Mouse (Mus musculus) lung, embryonic 16.5 days (tissue): ENCODE results near the gene Kcnh1. TPM values are rescaled to one million over a fixed set of nuclear protein-coding genes. Genes with fewer than 3 reads are reported as not detected.

Experiments used
- ATAC-seq: fragments of 200-750 bp; cut with Nextera tagmentation; 2 replicates; pipeline ENCODE4 v1.8.0; 2017; ENCODE audit warnings: low read depth, mild to moderate bottlenecking, moderate library complexity
- H3K27ac ChIP-seq: fragments of 300-500 bp; sonication (generic); 2 replicates; pipeline ENCODE4 v1.5.1; 2014; ENCODE audit warnings: mild to moderate bottlenecking, control low read depth, low read length
- H3K27me3 ChIP-seq: fragments of 300-500 bp; sonication (generic); 2 replicates; pipeline ENCODE4 v1.6.1; 2014; ENCODE audit warnings: low read depth, low read length, mixed read lengths; ENCODE audit not compliant: control insufficient read depth, insufficient read depth
- H3K36me3 ChIP-seq: fragments of 300-500 bp; sonication (generic); 2 replicates; pipeline ENCODE4 v1.6.1; 2014; ENCODE audit warnings: low read length; ENCODE audit not compliant: control insufficient read depth, insufficient read depth
- H3K4me1 ChIP-seq: fragments of 300-500 bp; sonication (generic); replicated peaks from 2 replicates; pipeline ENCODE4 v1.6.1; 2014; ENCODE audit warnings: low read length, mixed read lengths; ENCODE audit not compliant: control insufficient read depth, insufficient read depth
- H3K4me2 ChIP-seq: fragments of 300-500 bp; sonication (generic); 2 replicates; pipeline ENCODE4 v1.6.1; 2014; ENCODE audit warnings: low read depth, low read length, control low read depth
- H3K4me3 ChIP-seq: fragments of 300-500 bp; sonication (generic); 2 replicates; pipeline ENCODE4 v1.5.1; 2014; ENCODE audit warnings: mild to moderate bottlenecking, low read length, control low read depth
- H3K9ac ChIP-seq: fragments of 300-500 bp; sonication (generic); 2 replicates; pipeline ENCODE4 v1.6.1; 2014; ENCODE audit warnings: low read length, control low read depth
- H3K9me3 ChIP-seq: fragments of 300-500 bp; sonication (generic); 2 replicates; pipeline ENCODE4 v1.6.1; 2016; ENCODE audit warnings: low read length; ENCODE audit not compliant: control insufficient read depth
- WGBS: fragments of 180-500 bp; shearing (Covaris S2); extraction: QIAGEN DNeasy Blood & Tissue Kit; methylation state at CpG from one replicate; pipeline ENCODE4 v1.1.7; 2014; 5-methylcytosine and 5-hydroxymethylcytosine counted together
- polyA plus RNA-seq: library from polyadenylated mRNA; unstranded; fragments of >200 nt; fragmentation: Nextera tagmentation; extraction: Ambion mirVana; gene quantifications from 2 replicates; pipeline ENCODE4 v1.2.1, GENCODE M21; 2015

The Kcnh1 gene
- polyA plus RNA-seq, 1 experiment from 2014 or later, result 0.97 TPM

DNA sequence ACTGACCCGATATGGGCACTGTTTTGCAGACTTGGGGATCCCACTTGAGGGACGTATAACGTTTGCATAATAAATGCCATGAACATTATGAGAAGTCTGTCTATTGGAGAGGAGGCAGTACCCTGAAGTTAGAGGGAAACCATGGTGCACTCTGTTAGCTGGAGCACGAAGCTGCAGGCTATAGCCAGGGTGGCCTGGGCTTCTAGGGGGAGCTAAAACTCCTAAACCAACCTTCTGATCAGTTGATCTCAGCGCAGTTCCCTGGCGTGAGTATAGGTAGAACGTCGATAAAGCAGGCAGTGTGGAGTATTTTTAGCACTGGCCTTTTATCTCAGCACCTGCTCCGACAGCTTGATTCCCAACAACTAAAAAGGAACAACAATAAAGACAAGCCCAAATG, 2.1 kb downstream of the Kcnh1 start:
- peaks cover 14% of the 10 kb centered on the region for H3K27me3 ChIP-seq
- ATAC-seq, result no peak
- H3K9me3 ChIP-seq, result no peaks in the 10 kb centered on the region
- 56% methylated on average over 9 of the region's 9 CpGs for WGBS
- no peak overlapping the region for H3K27ac ChIP-seq
- no peak overlapping the region for H3K9ac ChIP-seq
- H3K4me1 ChIP-seq, result peaks cover 6% of the 10 kb centered on the region
- no peaks in the 10 kb centered on the region for H3K36me3 ChIP-seq
- no peak overlapping the region for H3K4me2 ChIP-seq
- H3K4me3 ChIP-seq, result no peak overlapping the region

DNA sequence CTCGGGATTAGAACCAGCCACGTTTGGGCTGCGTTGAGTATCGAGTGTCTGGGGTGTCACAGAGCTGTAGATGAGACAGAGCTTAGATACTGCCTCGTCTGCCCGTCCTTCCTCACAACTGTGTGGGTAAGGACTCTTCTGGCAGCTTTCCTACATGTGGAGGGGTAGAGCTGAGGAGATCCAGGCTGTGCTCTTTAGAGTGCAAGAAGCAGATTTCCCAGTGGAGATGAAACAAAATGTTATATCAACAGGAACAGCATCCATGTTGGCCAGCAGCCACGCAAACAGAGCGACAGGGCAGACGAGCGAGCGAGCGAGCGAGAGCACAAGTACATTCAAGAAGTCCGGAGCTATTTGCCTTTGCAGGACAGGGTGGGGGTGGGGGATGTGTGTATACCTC, 3.1 kb downstream of the Kcnh1 start:
- peaks cover 11% of the 10 kb centered on the region for H3K4me1 ChIP-seq
- 18% methylated on average over 14 of the region's 14 CpGs for WGBS
- H3K4me3 ChIP-seq, result no peak overlapping the region
- no peaks in the 10 kb centered on the region for H3K36me3 ChIP-seq
- no peak overlapping the region for H3K27ac ChIP-seq
- H3K9me3 ChIP-seq, result no peaks in the 10 kb centered on the region
- H3K27me3 ChIP-seq, result peaks cover 12% of the 10 kb centered on the region
- peak overlapping the region; percentile 28 for H3K4me2 ChIP-seq
- peak; percentile 25; the same call in 1 of the 2 replicates for ATAC-seq
- no peak overlapping the region for H3K9ac ChIP-seq

- peak; percentile 49; the same call in 1 of the 2 replicates for ATAC-seq
- no peaks in the 10 kb centered on the region for H3K9me3 ChIP-seq
- 12% methylated on average over 10 of the region's 10 CpGs for WGBS
- no peaks in the 10 kb centered on the region for H3K36me3 ChIP-seq
- H3K4me1 ChIP-seq, result peaks cover 11% of the 10 kb centered on the region
- H3K9ac ChIP-seq, result no peak overlapping the region
- no peak overlapping the region for H3K4me2 ChIP-seq
- no peak overlapping the region for H3K4me3 ChIP-seq
- H3K27me3 ChIP-seq, result no peaks in the 10 kb centered on the region
- H3K27ac ChIP-seq, result no peak overlapping the region
Observed at GRCm38 (mm10) chr1:192197495-192197894, 6.9 kb downstream of the Kcnh1 start.

DNA sequence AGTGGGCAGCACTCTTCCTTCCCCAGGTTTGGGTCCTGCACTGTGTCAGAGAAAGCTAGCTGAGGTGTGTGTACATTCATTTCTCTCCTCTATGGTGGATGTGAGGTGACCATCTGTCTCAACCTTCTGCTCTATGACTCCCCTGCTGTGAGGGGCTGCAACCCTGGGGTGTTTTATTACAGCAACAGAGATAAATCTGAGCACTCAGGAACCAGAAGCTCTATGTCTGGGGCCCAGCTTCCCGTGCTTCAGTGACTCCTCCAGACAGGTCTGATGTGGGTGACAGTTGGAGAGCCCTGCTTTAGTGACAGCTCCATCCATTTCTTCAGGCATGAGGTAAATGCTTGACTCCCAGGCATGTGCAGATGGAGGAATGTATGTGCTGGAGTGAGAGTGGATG, 12.4 kb downstream of the Kcnh1 start:
- H3K4me1 ChIP-seq, result peaks cover 2% of the 10 kb centered on the region
- no peak overlapping the region for H3K4me3 ChIP-seq
- H3K27me3 ChIP-seq, result no peaks in the 10 kb centered on the region
- no peak overlapping the region for H3K4me2 ChIP-seq
- H3K9ac ChIP-seq, result no peak overlapping the region
- no peak for ATAC-seq
- H3K9me3 ChIP-seq, result no peaks in the 10 kb centered on the region
- H3K27ac ChIP-seq, result no peak overlapping the region
- no peaks in the 10 kb centered on the region for H3K36me3 ChIP-seq
- 8% methylated on average over 1 of the region's 1 CpGs for WGBS

DNA sequence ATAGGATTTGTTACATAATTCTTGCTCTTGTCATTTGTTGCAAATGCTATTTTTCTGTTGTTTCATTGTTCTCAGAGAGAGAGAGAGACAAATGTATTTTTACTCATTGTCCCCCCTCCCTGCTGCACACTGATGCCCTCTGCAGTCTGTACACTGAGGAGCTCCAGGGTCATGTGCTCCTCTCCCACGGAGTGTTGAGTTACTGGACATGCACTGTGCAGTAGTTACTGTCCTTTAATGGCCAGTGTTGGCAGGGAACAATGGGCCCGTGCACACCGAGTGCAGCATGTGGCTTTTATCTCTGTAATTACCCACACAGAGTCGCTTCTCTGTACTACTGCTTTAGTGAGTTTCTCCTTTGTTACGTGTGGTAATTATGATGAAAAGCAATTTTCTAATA, 17.4 kb downstream of the Kcnh1 start:
- H3K4me2 ChIP-seq, result no peak overlapping the region
- no peak for ATAC-seq
- H3K9ac ChIP-seq, result no peak overlapping the region
- no peaks in the 10 kb centered on the region for H3K27me3 ChIP-seq
- H3K4me3 ChIP-seq, result no peak overlapping the region
- H3K36me3 ChIP-seq, result no peaks in the 10 kb centered on the region
- WGBS, result 58% methylated on average over 5 of the region's 5 CpGs
- H3K27ac ChIP-seq, result no peak overlapping the region
- no peaks in the 10 kb centered on the region for H3K9me3 ChIP-seq
- H3K4me1 ChIP-seq, result no peaks in the 10 kb centered on the region

GRCm38 (mm10) chr1:192212448-192212847, 21.9 kb downstream of the Kcnh1 start:
- H3K4me2 ChIP-seq, result no peak overlapping the region
- no peak overlapping the region for H3K4me3 ChIP-seq
- H3K9me3 ChIP-seq, result no peaks in the 10 kb centered on the region
- WGBS, result 58% methylated on average over 2 of the region's 2 CpGs
- no peaks in the 10 kb centered on the region for H3K4me1 ChIP-seq
- H3K27ac ChIP-seq, result no peak overlapping the region
- no peaks in the 10 kb centered on the region for H3K27me3 ChIP-seq
- H3K36me3 ChIP-seq, result no peaks in the 10 kb centered on the region
- no peak overlapping the region for H3K9ac ChIP-seq
- ATAC-seq, result no peak

- Histone ChIP-seq H3K9me3 (no peaks in the 10 kb centered on the region), H3K4me3 (no peak overlapping the region), H3K4me2 (no peak overlapping the region), H3K4me1 (no peaks in the 10 kb centered on the region), H3K36me3 (no peaks in the 10 kb centered on the region), H3K27me3 (no peaks in the 10 kb centered on the region), H3K27ac (no peak overlapping the region), H3K9ac (no peak overlapping the region)
- ATAC-seq, result no peak
- WGBS, result 92% methylated on average over 4 of the region's 4 CpGs
Observed at GRCm38 (mm10) chr1:192214666-192215065, 24.1 kb downstream of the Kcnh1 start.

- H3K4me2 ChIP-seq, result no peak overlapping the region
- WGBS, result 67% methylated on average over 2 of the region's 2 CpGs
- no peaks in the 10 kb centered on the region for H3K9me3 ChIP-seq
- no peak overlapping the region for H3K27ac ChIP-seq
- H3K9ac ChIP-seq, result no peak overlapping the region
- no peaks in the 10 kb centered on the region for H3K36me3 ChIP-seq
- H3K4me3 ChIP-seq, result no peak overlapping the region
- ATAC-seq, result no peak
- no peaks in the 10 kb centered on the region for H3K27me3 ChIP-seq
- no peaks in the 10 kb centered on the region for H3K4me1 ChIP-seq
Observed at GRCm38 (mm10) chr1:192220156-192220555, 29.6 kb downstream of the Kcnh1 start.

DNA sequence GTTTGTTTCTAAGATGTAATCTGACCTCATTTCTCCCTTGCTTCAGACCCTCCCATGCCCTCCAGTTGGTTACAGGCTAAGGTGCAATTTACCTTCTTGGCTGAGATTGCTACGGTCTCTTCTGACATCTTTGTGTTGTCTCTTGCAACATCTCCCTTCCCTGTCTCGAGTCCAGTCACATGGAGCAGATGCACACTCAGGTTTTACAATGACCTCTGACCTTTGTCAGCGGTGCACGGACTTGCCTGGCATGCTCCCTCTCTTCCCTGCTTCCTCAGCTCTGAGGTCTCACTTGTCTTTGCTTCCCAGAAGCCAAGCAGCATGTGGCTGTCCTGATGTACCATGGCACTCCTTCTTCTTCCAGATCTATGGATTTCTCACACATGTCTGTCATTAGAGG, 33.6 kb downstream of the Kcnh1 start:
- no peak for ATAC-seq
- H3K4me3 ChIP-seq, result no peak overlapping the region
- WGBS, result 14% methylated on average over 4 of the region's 4 CpGs

DNA sequence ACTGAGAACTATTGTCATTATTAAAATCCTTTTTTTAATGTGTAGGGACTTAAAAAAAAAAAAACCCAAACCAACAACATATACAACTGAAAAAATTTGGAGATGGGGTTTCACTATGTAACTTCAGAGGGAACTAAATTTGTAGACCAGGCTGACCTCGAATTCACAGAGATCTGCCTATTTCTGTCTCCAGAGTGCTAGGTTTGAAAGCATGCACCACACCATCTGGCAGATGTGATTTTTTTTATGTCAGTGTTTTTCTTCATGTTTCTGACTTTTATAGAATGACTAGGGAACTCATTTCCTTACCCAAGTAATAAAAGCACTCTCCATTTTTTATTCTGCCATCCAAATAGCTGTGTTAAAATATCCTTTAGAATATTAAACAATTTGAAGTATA, 42.1 kb downstream of the Kcnh1 start:
- Histone ChIP-seq H3K27me3 (no peaks in the 10 kb centered on the region), H3K9ac (no peak overlapping the region), H3K4me2 (no peak overlapping the region), H3K27ac (no peak overlapping the region), H3K4me1 (0 out of 2 replicates have a peak, but pooled peaks cover 2% of the 10 kb centered on the region), H3K4me3 (no peak overlapping the region), H3K9me3 (peaks cover 6% of the 10 kb centered on the region), H3K36me3 (0 out of 2 replicates have a peak, but pooled peaks cover 3% of the 10 kb centered on the region)
- WGBS, result 51% methylated on average over 1 of the region's 1 CpGs
- no peak for ATAC-seq

More for the DNA sequence above, 33.6 kb downstream of the Kcnh1 start:
- H3K4me2 ChIP-seq, result no peak overlapping the region
- H3K27me3 ChIP-seq, result no peaks in the 10 kb centered on the region
- no peak overlapping the region for H3K9ac ChIP-seq
- H3K9me3 ChIP-seq, result peaks cover 6% of the 10 kb centered on the region
- H3K4me1 ChIP-seq, result no peaks in the 10 kb centered on the region
- H3K36me3 ChIP-seq, result 0 out of 2 replicates have a peak, but pooled peaks cover 3% of the 10 kb centered on the region
- no peak overlapping the region for H3K27ac ChIP-seq
